Mouse (Mus musculus) embryonic facial prominence, embryonic 14.5 days (tissue): ENCODE measurements at regions not wholly inside any gene's neighbourhood (a gene's known extent, or its start where the extent isn't known, plus 50 kb on each side); places are given as distances from the start of the nearest gene placed in this dataset.
A peak's percentile ranks its signal among the peaks of the same experiment; 100 is the strongest.

ENCODE experiments used
- ATAC-seq: fragments of 200-750 bp; cut with Nextera tagmentation; 2 replicates; pipeline ENCODE4 v1.8.0; 2017; ENCODE audit warnings: low read depth, moderate number of reproducible peaks, moderate TSS enrichment
- DNase-seq: peaks from one replicate; pipeline ENCODE4 v3.0.0-alpha.2; 2015; ENCODE audit warnings: low spot score
- H3K27ac ChIP-seq: fragments of 300-500 bp; sonication (generic); replicated peaks from 2 replicates; pipeline ENCODE4 v1.5.1; 2014; ENCODE audit warnings: low read depth, mild to moderate bottlenecking, low read length, moderate library complexity
- H3K27me3 ChIP-seq: fragments of 300-500 bp; sonication (generic); replicated peaks from 2 replicates; pipeline ENCODE4 v1.6.1; 2014; ENCODE audit warnings: low read length; ENCODE audit not compliant: control insufficient read depth, insufficient read depth
- H3K36me3 ChIP-seq: fragments of 300-500 bp; sonication (generic); 2 replicates; pipeline ENCODE4 v1.6.1; 2014; ENCODE audit warnings: low read length, mixed read lengths; ENCODE audit not compliant: control insufficient read depth, insufficient read depth
- H3K4me1 ChIP-seq: fragments of 300-500 bp; sonication (generic); 2 replicates; pipeline ENCODE4 v1.6.1; 2014; ENCODE audit warnings: antibody characterized with exemption, low read length; ENCODE audit not compliant: control insufficient read depth, insufficient read depth
- H3K4me2 ChIP-seq: fragments of 300-500 bp; sonication (generic); 2 replicates; pipeline ENCODE4 v1.6.1; 2014; ENCODE audit warnings: low read depth, mild to moderate bottlenecking, low read length, moderate library complexity, mixed read lengths
- H3K4me3 ChIP-seq: fragments of 300-500 bp; sonication (generic); 2 replicates; pipeline ENCODE4 v1.5.1; 2014; ENCODE audit warnings: low read depth, mild to moderate bottlenecking, low read length
- H3K9ac ChIP-seq: fragments of 300-500 bp; sonication (generic); 2 replicates; pipeline ENCODE4 v1.6.1; 2014; ENCODE audit warnings: low read depth, mild to moderate bottlenecking, low read length, moderate library complexity, mixed read lengths
- H3K9me3 ChIP-seq: fragments of 300-500 bp; sonication (generic); 2 replicates; pipeline ENCODE4 v1.6.1; 2016; ENCODE audit warnings: low read length; ENCODE audit not compliant: control insufficient read depth
- WGBS: fragments of 180-500 bp; shearing (Covaris S2); extraction: QIAGEN DNeasy Blood & Tissue Kit; methylation state at CpG from one replicate; pipeline ENCODE4 v1.1.7; 2014; 5-methylcytosine and 5-hydroxymethylcytosine counted together

GRCm38 (mm10) chr5:118461967-118462366 lies 98.5 kb upstream of the Med13l start:
- DNase-seq (no peak), ATAC-seq (no peak)
- H3K27ac ChIP-seq, result no peak overlapping the region
- 26% methylated on average over 4 of the region's 4 CpGs for WGBS
- H3K36me3 ChIP-seq, result no peaks in the 10 kb centered on the region
- no peaks in the 10 kb centered on the region for H3K27me3 ChIP-seq
- peaks cover 35% of the 10 kb centered on the region for H3K4me1 ChIP-seq
- H3K9me3 ChIP-seq, result no peaks in the 10 kb centered on the region
- H3K4me3 ChIP-seq, result no peak overlapping the region
- no peak overlapping the region for H3K4me2 ChIP-seq
- H3K9ac ChIP-seq, result no peak overlapping the region

GRCm38 (mm10) chr5:118464931-118465801 lies 95.3 kb upstream of the Med13l start:
- Histone ChIP-seq H3K36me3 (no peaks in the 10 kb centered on the region), H3K4me1 (peaks cover 31% of the 10 kb centered on the region), H3K27me3 (no peaks in the 10 kb centered on the region), H3K27ac (peak overlapping the region; percentile 73), H3K4me2 (peak overlapping the region; percentile 61), H3K4me3 (peak overlapping the region; percentile 24), H3K9me3 (no peaks in the 10 kb centered on the region), H3K9ac (peak overlapping the region; percentile 35)
- WGBS, result 4% methylated on average over 22 of the region's 22 CpGs
- ATAC-seq (peak; percentile 81), DNase-seq (peak; percentile 92)

GRCm38 (mm10) chr5:118465991-118466750 lies 94.3 kb upstream of the Med13l start:
- peaks cover 31% of the 10 kb centered on the region for H3K4me1 ChIP-seq
- DNase-seq (peak; percentile 54), ATAC-seq (no peak; the same call in none of the 2 replicates)
- no peaks in the 10 kb centered on the region for H3K27me3 ChIP-seq
- peak overlapping the region; percentile 24 for H3K4me3 ChIP-seq
- H3K4me2 ChIP-seq, result peak overlapping the region; percentile 61
- H3K36me3 ChIP-seq, result no peaks in the 10 kb centered on the region
- H3K27ac ChIP-seq, result peak overlapping the region; percentile 73
- WGBS, result 9% methylated on average over 10 of the region's 10 CpGs
- no peaks in the 10 kb centered on the region for H3K9me3 ChIP-seq
- H3K9ac ChIP-seq, result peak overlapping the region; percentile 35

- no peak for DNase-seq
- Histone ChIP-seq H3K36me3 (no peaks in the 10 kb centered on the region), H3K27ac (no peak overlapping the region), H3K9ac (no peak overlapping the region), H3K27me3 (no peaks in the 10 kb centered on the region), H3K4me3 (no peak overlapping the region), H3K4me2 (no peak overlapping the region), H3K4me1 (peaks cover 39% of the 10 kb centered on the region), H3K9me3 (no peaks in the 10 kb centered on the region)
- WGBS, result 38% methylated on average over 4 of the region's 4 CpGs
- no peak for ATAC-seq
These were observed 91.7 kb upstream of the Med13l start for GRCm38 (mm10) chr5:118468739-118469138.

GRCm38 (mm10) chr5:118471569-118471968 lies 88.9 kb upstream of the Med13l start:
- H3K4me3 ChIP-seq, result no peak overlapping the region
- H3K36me3 ChIP-seq, result no peaks in the 10 kb centered on the region
- H3K27me3 ChIP-seq, result no peaks in the 10 kb centered on the region
- DNase-seq, result no peak
- no peak for ATAC-seq
- no peak overlapping the region for H3K9ac ChIP-seq
- no peaks in the 10 kb centered on the region for H3K9me3 ChIP-seq
- 36% methylated on average over 5 of the region's 5 CpGs for WGBS
- no peak overlapping the region for H3K27ac ChIP-seq
- H3K4me2 ChIP-seq, result no peak overlapping the region
- peaks cover 19% of the 10 kb centered on the region for H3K4me1 ChIP-seq

- WGBS, result 91% methylated on average over 10 of the region's 10 CpGs
- no peak overlapping the region for H3K4me2 ChIP-seq
- no peak overlapping the region for H3K4me3 ChIP-seq
- peaks cover 21% of the 10 kb centered on the region for H3K4me1 ChIP-seq
- H3K27me3 ChIP-seq, result no peaks in the 10 kb centered on the region
- DNase-seq (no peak), ATAC-seq (no peak)
- no peaks in the 10 kb centered on the region for H3K9me3 ChIP-seq
- H3K9ac ChIP-seq, result no peak overlapping the region
- H3K27ac ChIP-seq, result no peak overlapping the region
- H3K36me3 ChIP-seq, result no peaks in the 10 kb centered on the region
These were observed 88.2 kb upstream of the Med13l start for GRCm38 (mm10) chr5:118472291-118472690.

GRCm38 (mm10) chr5:118473128-118473730 lies 87.2 kb upstream of the Med13l start:
- 13% methylated on average over 5 of the region's 5 CpGs for WGBS
- peak; percentile 38; the same call in 1 of the 2 replicates for ATAC-seq
- Histone ChIP-seq H3K9ac (no peak overlapping the region), H3K36me3 (no peaks in the 10 kb centered on the region), H3K4me3 (no peak overlapping the region), H3K27ac (0 out of 2 replicates have a peak overlapping the region, but pooled peaks have one; percentile 36), H3K9me3 (no peaks in the 10 kb centered on the region), H3K4me1 (peaks cover 25% of the 10 kb centered on the region), H3K27me3 (no peaks in the 10 kb centered on the region), H3K4me2 (no peak overlapping the region; the same call in 1 of the 2 replicates)
- DNase-seq, result peak; percentile 79

- Histone ChIP-seq H3K27ac (no peak overlapping the region), H3K4me3 (no peak overlapping the region), H3K27me3 (no peaks in the 10 kb centered on the region), H3K9ac (no peak overlapping the region), H3K9me3 (no peaks in the 10 kb centered on the region), H3K36me3 (no peaks in the 10 kb centered on the region), H3K4me2 (no peak overlapping the region), H3K4me1 (peaks cover 23% of the 10 kb centered on the region)
- ATAC-seq (no peak), DNase-seq (no peak)
- WGBS, result 79% methylated on average over 5 of the region's 5 CpGs
These were observed 83.9 kb upstream of the Med13l start for GRCm38 (mm10) chr5:118476597-118476996.
